Mouse (Mus musculus) limb, embryonic 13.5 days (tissue): ENCODE measurements at regions not wholly inside any gene's neighbourhood (a gene's known extent, or its start where the extent isn't known, plus 50 kb on each side); places are given as distances from the start of the nearest gene placed in this dataset.
A peak's percentile ranks its signal among the peaks of the same experiment; 100 is the strongest.

Experiments
- ATAC-seq: fragments of 200-750 bp; cut with Nextera tagmentation; 2 replicates; pipeline ENCODE4 v1.8.0; 2017; ENCODE audit warnings: low read depth, moderate number of reproducible peaks, moderate TSS enrichment; ENCODE audit not compliant: low FRiP score
- H3K27ac ChIP-seq: fragments of 300-500 bp; sonication (generic); 2 replicates; pipeline ENCODE4 v1.5.1; 2015; ENCODE audit warnings: inconsistent platforms, mild to moderate bottlenecking, moderate library complexity
- H3K27me3 ChIP-seq: fragments of 300-500 bp; sonication (generic); 2 replicates; pipeline ENCODE4 v1.6.1; 2015; ENCODE audit warnings: mild to moderate bottlenecking, inconsistent platforms
- H3K36me3 ChIP-seq: fragments of 300-500 bp; sonication (generic); 2 replicates; pipeline ENCODE4 v1.6.1; 2015; ENCODE audit warnings: inconsistent platforms, mild to moderate bottlenecking, moderate library complexity
- H3K4me1 ChIP-seq: fragments of 300-500 bp; sonication (generic); 2 replicates; pipeline ENCODE4 v1.6.1; 2015; ENCODE audit warnings: inconsistent platforms
- H3K4me2 ChIP-seq: fragments of 300-500 bp; sonication (generic); replicated peaks from 2 replicates; pipeline ENCODE4 v1.6.1; 2015; ENCODE audit warnings: inconsistent platforms, mild to moderate bottlenecking, moderate library complexity
- H3K4me3 ChIP-seq: fragments of 300-500 bp; sonication (generic); 2 replicates; pipeline ENCODE4 v1.5.1; 2015; ENCODE audit warnings: moderate library complexity, mild to moderate bottlenecking, inconsistent platforms
- H3K9ac ChIP-seq: fragments of 300-500 bp; sonication (generic); 2 replicates; pipeline ENCODE4 v1.6.1; 2015; ENCODE audit warnings: mild to moderate bottlenecking, inconsistent platforms
- H3K9me3 ChIP-seq: fragments of 300-500 bp; sonication (generic); 2 replicates; pipeline ENCODE4 v1.6.1; 2016; ENCODE audit warnings: inconsistent platforms
- WGBS: fragments of 180-500 bp; shearing (Covaris S2); methylation state at CpG from one replicate; pipeline ENCODE4 v1.1.7; 2015; 5-methylcytosine and 5-hydroxymethylcytosine counted together

DNA sequence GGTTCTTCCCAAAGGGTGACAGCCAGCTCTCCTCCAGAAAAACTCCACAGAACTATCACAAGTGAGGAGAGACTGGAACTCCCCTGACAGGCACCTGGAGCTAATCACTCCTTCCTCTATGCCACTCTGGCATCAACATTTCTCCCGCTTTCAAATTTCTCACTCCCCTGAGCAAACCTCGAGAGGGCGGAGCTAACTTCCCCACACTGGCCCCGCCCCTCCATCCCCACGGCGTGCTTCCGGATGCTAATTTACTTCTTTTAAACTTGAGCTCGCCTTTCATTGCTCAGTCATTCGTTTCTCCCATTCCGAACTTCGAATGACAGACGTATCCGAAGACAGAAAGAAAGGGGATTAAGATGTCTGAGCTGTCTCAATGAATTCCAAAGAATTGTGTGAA, 87.8 kb upstream of the Ado start:
- peak overlapping the region; percentile 23 for H3K4me3 ChIP-seq

DNA sequence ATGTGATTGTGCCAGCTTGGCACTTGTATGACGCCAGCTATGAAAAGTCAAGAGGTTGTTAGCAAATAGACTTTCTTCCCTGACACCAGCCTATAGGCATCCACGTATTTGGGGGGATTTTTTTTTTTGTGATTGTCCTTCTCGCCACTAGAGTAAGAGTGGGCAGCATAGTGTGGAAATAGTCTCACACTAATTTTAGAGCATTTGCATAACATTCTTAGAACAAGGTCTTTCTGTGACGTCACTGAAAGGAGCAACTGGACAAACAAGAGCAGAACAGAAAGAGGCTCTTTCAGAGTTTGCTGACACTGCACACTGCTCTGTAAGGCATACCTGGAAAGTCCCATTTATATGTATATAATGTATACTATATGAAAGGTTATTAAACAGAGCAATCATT, 86.0 kb upstream of the Ado start:
- no peak overlapping the region for H3K4me3 ChIP-seq
- ATAC-seq, result no peak
- no peak overlapping the region for H3K27ac ChIP-seq
- no peaks in the 10 kb centered on the region for H3K36me3 ChIP-seq
- no peak overlapping the region for H3K4me2 ChIP-seq
- H3K27me3 ChIP-seq, result no peaks in the 10 kb centered on the region
- H3K9me3 ChIP-seq, result 0 out of 2 replicates have a peak, but pooled peaks cover 3% of the 10 kb centered on the region
- WGBS, result 82% methylated on average over 4 of the region's 4 CpGs
- peaks cover 17% of the 10 kb centered on the region for H3K4me1 ChIP-seq
- H3K9ac ChIP-seq, result no peak overlapping the region

More for the DNA sequence above, 87.8 kb upstream of the Ado start:
- Histone ChIP-seq H3K36me3 (no peaks in the 10 kb centered on the region), H3K4me1 (peaks cover 17% of the 10 kb centered on the region), H3K9me3 (0 out of 2 replicates have a peak, but pooled peaks cover 3% of the 10 kb centered on the region), H3K27ac (no peak overlapping the region), H3K9ac (no peak overlapping the region; the same call in 1 of the 2 replicates), H3K27me3 (no peaks in the 10 kb centered on the region), H3K4me2 (peak overlapping the region; percentile 59)
- 0 out of 2 replicates have a peak, but pooled peaks have one; percentile 59 for ATAC-seq
- 2% methylated on average over 13 of the region's 13 CpGs for WGBS

DNA sequence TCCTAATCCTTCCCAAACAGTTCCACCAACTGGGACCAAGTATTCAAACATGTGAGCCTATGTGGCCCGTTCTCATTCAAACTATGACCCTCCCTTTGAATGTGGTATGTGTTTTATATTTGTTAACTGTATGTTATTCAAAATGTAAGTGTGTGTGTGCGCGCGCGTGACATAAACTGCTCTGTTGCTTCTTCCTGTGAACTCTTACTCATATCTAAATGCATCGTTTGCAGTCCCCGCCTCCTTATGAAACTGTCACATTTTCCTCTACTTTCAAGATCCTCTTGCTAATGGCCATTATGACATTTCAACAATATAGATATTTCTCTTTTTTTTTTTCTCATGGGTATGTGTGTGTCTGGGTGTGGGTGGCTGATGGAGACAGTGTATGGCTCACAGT, 84.3 kb upstream of the Ado start:
- Histone ChIP-seq H3K9ac (no peak overlapping the region), H3K27ac (no peak overlapping the region), H3K9me3 (0 out of 2 replicates have a peak, but pooled peaks cover 3% of the 10 kb centered on the region), H3K4me2 (no peak overlapping the region), H3K36me3 (no peaks in the 10 kb centered on the region), H3K27me3 (no peaks in the 10 kb centered on the region), H3K4me1 (peaks cover 17% of the 10 kb centered on the region), H3K4me3 (no peak overlapping the region)
- 93% methylated on average over 7 of the region's 7 CpGs for WGBS
- ATAC-seq, result no peak

DNA sequence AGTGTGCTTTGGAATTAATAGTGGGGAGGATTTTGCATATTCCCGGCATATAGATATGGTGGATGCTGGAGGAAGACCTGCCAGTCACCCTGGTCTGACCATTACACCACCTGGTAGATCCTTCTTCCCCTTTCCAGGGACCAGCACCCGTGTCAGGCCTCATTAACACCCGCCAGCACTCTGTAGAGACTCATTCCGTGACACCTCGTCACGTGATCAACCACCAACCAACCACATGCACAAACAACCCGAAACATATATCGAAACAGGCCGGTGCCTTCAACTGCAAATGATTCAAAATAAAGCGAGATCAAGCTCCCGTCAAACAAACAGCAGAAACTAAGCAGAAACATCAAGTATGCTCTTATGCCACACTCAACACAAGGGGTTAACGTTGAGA, 74.6 kb upstream of the Ado start:
- WGBS, result 91% methylated on average over 12 of the region's 12 CpGs
- Histone ChIP-seq H3K4me3 (no peak overlapping the region), H3K4me2 (no peak overlapping the region), H3K27me3 (no peaks in the 10 kb centered on the region), H3K27ac (no peak overlapping the region), H3K9ac (no peak overlapping the region), H3K36me3 (no peaks in the 10 kb centered on the region), H3K9me3 (no peaks in the 10 kb centered on the region), H3K4me1 (no peaks in the 10 kb centered on the region)
- no peak for ATAC-seq

DNA sequence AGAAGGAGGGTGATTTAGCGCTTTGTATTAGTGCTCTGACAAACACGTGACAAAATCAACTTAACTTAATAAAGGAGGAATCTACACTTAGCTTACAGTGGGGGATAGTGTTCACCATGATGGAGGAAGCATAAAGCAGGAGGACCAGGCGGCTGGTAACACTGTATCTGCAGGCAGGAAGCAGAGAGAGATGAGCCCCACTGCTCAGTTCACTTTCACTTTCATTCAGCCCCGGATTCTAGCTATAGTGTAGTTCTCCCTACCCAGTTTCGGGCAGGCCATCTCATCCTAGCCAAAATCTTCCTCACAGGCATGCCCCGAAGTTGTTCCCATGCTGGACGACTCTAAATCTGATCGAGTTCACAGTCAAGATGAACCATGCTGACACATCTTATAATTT, 71.3 kb upstream of the Ado start:
- Histone ChIP-seq H3K9ac (no peak overlapping the region), H3K36me3 (no peaks in the 10 kb centered on the region), H3K27ac (no peak overlapping the region), H3K4me1 (no peaks in the 10 kb centered on the region), H3K9me3 (no peaks in the 10 kb centered on the region), H3K4me3 (no peak overlapping the region), H3K4me2 (no peak overlapping the region), H3K27me3 (no peaks in the 10 kb centered on the region)
- 83% methylated on average over 8 of the region's 8 CpGs for WGBS
- ATAC-seq, result no peak

DNA sequence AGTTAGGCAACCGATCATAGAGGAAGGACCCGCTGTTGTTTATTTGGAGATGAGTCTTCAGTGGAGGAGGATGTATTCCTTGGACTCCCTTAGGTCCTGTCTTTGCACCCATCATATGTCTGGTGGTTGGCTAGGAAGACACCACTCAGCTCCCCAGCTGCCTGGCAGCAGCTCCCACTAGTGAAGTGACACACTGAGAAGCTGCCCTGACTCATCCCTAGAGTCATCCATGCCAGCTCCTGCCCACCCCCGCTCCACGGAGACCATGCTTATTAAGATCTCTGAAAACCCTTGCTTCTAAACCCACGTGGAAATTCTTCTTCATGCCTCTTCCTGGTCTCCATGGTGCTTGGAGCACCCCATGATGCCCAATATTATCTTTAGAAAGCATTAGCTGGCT, 69.4 kb upstream of the Ado start:
- Histone ChIP-seq H3K27me3 (no peaks in the 10 kb centered on the region), H3K9me3 (no peaks in the 10 kb centered on the region), H3K4me3 (no peak overlapping the region), H3K36me3 (no peaks in the 10 kb centered on the region), H3K4me2 (no peak overlapping the region), H3K27ac (no peak overlapping the region), H3K9ac (no peak overlapping the region), H3K4me1 (no peaks in the 10 kb centered on the region)
- WGBS, result 88% methylated on average over 5 of the region's 5 CpGs
- no peak for ATAC-seq

DNA sequence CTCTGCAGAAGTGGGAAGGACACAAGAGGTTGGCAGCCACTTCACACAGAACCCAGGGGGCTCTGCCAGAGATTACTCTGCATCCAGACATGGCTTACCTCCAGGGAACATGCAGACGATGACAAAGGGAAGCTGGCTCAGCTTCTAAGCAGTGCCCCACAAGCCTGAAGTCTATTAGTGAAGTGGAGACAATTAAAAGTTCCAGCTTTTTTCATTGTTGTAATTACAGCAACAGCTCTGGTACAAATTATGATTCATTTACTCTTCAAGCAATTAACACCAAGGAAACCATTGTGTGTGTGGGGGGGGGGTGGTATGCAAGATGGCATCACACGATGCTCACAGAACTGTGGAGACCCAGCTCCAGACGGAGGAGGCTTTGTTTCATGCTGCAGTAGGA, 66.3 kb upstream of the Ado start:
- no peak overlapping the region for H3K4me2 ChIP-seq
- H3K27me3 ChIP-seq, result no peaks in the 10 kb centered on the region
- H3K4me3 ChIP-seq, result no peak overlapping the region
- no peak overlapping the region for H3K27ac ChIP-seq
- H3K9ac ChIP-seq, result no peak overlapping the region
- no peaks in the 10 kb centered on the region for H3K4me1 ChIP-seq
- ATAC-seq, result no peak
- no peaks in the 10 kb centered on the region for H3K9me3 ChIP-seq
- H3K36me3 ChIP-seq, result no peaks in the 10 kb centered on the region
- 59% methylated on average over 3 of the region's 3 CpGs for WGBS

DNA sequence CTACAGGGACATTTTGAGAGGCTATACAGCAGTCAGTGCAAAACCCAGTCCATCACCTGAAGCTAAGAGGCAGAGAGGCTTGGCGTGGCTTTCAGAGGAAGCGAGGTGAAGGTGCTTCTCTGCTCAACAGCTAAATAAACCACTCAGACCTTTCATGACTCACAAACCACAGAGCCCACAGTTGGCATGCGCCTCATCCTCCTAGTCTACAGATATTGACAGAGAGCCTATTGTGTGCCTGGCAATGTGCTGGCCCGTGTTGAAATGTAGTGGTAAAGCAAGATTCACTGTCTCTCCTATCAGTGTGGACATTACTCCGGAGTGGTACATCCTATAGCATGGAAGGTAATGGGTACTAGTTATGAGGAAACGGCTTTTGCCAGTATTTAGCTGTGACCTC, 61.9 kb upstream of the Ado start:
- no peak for ATAC-seq
- Histone ChIP-seq H3K4me3 (no peak overlapping the region), H3K4me2 (no peak overlapping the region), H3K27me3 (no peaks in the 10 kb centered on the region), H3K9me3 (no peaks in the 10 kb centered on the region), H3K27ac (no peak overlapping the region), H3K9ac (no peak overlapping the region), H3K36me3 (no peaks in the 10 kb centered on the region), H3K4me1 (no peaks in the 10 kb centered on the region)
- 88% methylated on average over 6 of the region's 6 CpGs for WGBS

DNA sequence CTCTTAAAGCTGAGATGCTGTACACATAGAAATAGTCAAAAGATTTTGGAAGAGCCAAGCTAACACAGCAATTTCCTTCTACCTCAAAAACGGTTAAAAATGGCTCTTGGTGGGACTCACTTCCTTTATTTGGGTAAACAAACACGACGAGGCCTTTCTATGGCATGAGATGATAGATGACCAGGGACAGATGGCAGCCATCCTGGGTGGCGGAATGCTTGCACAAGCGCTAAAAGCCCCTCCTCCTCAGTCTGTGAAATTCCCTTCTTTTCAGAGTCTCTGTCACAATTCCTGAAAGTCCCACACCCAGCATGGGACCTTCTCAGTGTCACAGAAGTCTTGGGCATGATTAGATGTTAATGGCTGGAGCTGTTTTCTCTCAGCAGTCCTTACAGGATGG, 59.3 kb upstream of the Ado start:
- Histone ChIP-seq H3K4me1 (no peaks in the 10 kb centered on the region), H3K4me2 (no peak overlapping the region)

DNA sequence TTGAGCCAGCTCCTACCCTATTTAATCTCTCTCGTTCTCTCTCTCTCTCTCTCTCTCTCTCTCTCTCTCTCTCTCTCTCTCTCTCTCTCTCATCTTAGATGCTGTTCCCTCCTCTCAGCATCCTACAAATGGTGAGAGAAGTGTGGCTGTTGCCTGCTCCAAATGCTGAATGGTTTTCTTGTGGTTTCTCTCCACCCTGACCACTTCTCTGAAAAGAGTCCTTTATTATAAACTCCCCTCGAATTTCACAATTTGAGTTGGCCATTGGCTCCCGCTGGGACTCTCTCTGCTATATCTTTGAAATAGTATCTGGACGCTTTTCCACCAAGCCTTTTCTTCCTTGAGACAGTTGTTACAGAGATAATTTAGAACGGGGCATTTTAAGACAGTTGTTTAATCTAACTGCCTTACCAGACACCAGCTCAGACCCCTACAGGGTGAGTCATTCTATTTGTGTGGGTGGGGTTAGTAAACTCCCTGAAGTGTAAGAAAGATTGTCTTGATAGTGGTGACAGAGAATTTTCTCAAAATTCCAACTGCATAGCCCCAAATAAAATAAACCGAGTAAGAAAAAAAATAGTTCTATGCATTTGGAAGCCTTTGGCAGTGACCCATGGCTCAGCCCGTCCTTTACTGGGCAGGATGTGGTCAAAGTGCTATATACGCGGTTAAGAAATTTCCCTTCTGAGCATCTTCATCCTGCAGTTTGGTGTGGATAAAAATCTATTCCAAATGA, 58.7 kb upstream of the Ado start:
- no peak overlapping the region for H3K4me2 ChIP-seq
- 68% methylated on average over 9 of the region's 9 CpGs for WGBS

More for the DNA sequence above, 59.3 kb upstream of the Ado start:
- WGBS, result 46% methylated on average over 5 of the region's 5 CpGs
- H3K9me3 ChIP-seq, result no peaks in the 10 kb centered on the region
- no peak for ATAC-seq
- H3K4me3 ChIP-seq, result no peak overlapping the region
- no peaks in the 10 kb centered on the region for H3K36me3 ChIP-seq
- H3K27ac ChIP-seq, result no peak overlapping the region
- no peak overlapping the region for H3K9ac ChIP-seq
- no peaks in the 10 kb centered on the region for H3K27me3 ChIP-seq

DNA sequence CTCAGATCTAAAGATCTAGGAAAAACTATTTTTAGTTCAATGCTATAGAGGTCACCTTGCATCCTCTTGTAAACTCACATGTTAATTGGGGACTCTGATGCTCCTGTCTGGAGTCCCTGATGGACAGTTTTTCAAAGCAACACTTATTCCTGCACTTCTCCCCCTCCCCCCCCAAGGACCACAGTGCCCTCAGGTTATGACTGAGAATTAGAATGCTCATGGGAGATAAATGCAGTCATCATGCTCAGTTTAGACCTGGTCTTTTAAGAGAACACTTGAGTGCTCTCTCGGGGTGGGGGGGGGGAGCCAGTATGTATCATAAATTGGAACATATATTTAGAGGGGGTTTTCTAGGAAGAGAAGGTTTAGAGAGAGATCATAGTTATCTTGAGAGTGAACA, 58.0 kb upstream of the Ado start:
- no peak overlapping the region for H3K27ac ChIP-seq
- no peaks in the 10 kb centered on the region for H3K36me3 ChIP-seq
- H3K4me1 ChIP-seq, result no peaks in the 10 kb centered on the region
- no peak for ATAC-seq
- WGBS, result 85% methylated on average over 1 of the region's 1 CpGs
- no peaks in the 10 kb centered on the region for H3K27me3 ChIP-seq
- no peak overlapping the region for H3K4me3 ChIP-seq
- H3K9me3 ChIP-seq, result no peaks in the 10 kb centered on the region
- H3K9ac ChIP-seq, result no peak overlapping the region
- no peak overlapping the region for H3K4me2 ChIP-seq

More for the DNA sequence above, 58.7 kb upstream of the Ado start:
- H3K4me1 ChIP-seq, result no peaks in the 10 kb centered on the region
- no peaks in the 10 kb centered on the region for H3K36me3 ChIP-seq
- ATAC-seq, result no peak
- H3K27me3 ChIP-seq, result no peaks in the 10 kb centered on the region
- H3K9me3 ChIP-seq, result no peaks in the 10 kb centered on the region
- H3K9ac ChIP-seq, result no peak overlapping the region
- H3K4me3 ChIP-seq, result no peak overlapping the region
- H3K27ac ChIP-seq, result no peak overlapping the region

DNA sequence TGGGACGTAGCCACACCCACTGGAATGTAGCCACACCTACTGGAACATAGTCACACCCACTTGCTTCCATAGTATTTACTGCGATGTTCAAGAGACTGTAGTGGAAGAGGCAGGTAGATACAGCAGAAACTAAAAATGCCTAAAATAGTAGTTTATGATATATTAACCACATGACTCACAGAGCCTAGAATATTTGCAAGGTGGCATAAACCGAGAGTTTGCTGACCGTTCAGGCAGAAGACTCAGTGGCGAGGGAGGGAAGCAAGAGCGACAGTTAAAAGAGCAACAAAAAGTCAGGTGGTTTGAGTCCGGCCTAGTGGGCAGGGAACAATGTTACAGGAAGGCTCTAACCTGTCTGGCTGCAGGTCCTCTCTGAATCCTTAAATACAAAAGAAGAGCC, 50.6 kb upstream of the Ado start:
- ATAC-seq, result no peak
- no peaks in the 10 kb centered on the region for H3K9me3 ChIP-seq
- H3K4me2 ChIP-seq, result no peak overlapping the region
- WGBS, result 94% methylated on average over 7 of the region's 7 CpGs
- H3K27ac ChIP-seq, result no peak overlapping the region
- no peak overlapping the region for H3K4me3 ChIP-seq
- H3K36me3 ChIP-seq, result no peaks in the 10 kb centered on the region
- no peak overlapping the region for H3K9ac ChIP-seq
- no peaks in the 10 kb centered on the region for H3K27me3 ChIP-seq
- H3K4me1 ChIP-seq, result no peaks in the 10 kb centered on the region

DNA sequence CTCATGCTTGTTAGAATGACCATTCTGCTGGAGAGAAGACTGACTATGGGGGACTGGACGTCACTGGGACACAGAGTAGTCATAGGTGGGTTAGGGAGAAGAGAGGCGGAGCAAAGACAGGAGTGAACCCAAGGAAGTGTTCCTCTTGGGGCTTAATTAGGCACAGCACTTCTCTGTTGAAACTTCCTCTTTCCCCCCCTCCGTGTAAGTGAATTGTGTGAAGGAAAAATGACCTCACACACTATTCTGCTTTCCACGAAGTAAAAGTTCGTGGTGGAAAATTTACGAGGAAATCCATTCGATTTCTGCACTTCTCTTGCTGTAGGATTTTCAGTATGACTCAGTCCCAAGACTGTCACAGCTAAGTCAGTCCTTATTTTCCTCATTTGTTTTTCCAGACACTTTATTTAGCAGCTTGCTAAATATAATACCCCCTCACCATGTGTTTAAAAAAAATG, 49.9 kb upstream of the Ado start:
- Histone ChIP-seq H3K27ac (no peak overlapping the region), H3K27me3 (no peaks in the 10 kb centered on the region), H3K9me3 (no peaks in the 10 kb centered on the region), H3K4me1 (no peaks in the 10 kb centered on the region), H3K36me3 (no peaks in the 10 kb centered on the region), H3K4me3 (no peak overlapping the region), H3K4me2 (no peak overlapping the region), H3K9ac (no peak overlapping the region)
- no peak for ATAC-seq
- WGBS, result 59% methylated on average over 7 of the region's 7 CpGs
